Mouse (Mus musculus): ENCODE measurements around the gene Fam160a1.

Fam160a1 gene

GRCm38 (mm10) chr3:85634389-85635125 lies 182.5 kb downstream of the Fam160a1 start:
- peak; percentile 86 for DNase-seq (ENCODE audit: low read depth)

- peak; percentile 33 for DNase-seq (ENCODE audit: low read depth)
Measured at GRCm38 (mm10) chr3:85633733-85634132, 183.4 kb downstream of the Fam160a1 start.

- DNase-seq (ENCODE audit: low read depth), result peak; percentile 64
Measured at GRCm38 (mm10) chr3:85629895-85630510, 187.1 kb downstream of the Fam160a1 start.

GRCm38 (mm10) chr3:85619751-85620150 lies 197.3 kb downstream of the Fam160a1 start:
- DNase-seq (ENCODE audit: low read depth), result peak; percentile 46

- DNase-seq (ENCODE audit: low read depth), result no peak
Measured at GRCm38 (mm10) chr3:85619345-85619744, 197.7 kb downstream of the Fam160a1 start.

- no peak for DNase-seq (ENCODE audit: low read depth)
Measured at GRCm38 (mm10) chr3:85618885-85619284, 198.2 kb downstream of the Fam160a1 start.

- no peak for DNase-seq (ENCODE audit: low read depth)
Measured at GRCm38 (mm10) chr3:85616389-85616788, 200.7 kb downstream of the Fam160a1 start.

Data from NIH3T3 (cell line).